Comparison of ENCODE assay signal across 8 mouse cellular contexts in genomic region chr7:45715741-45716459, GRCm38 (mm10). TPM values are rescaled to one million over a fixed set of nuclear protein-coding genes. Genes with fewer than 3 reads are reported as not detected.
DNase-seq lines count a peak whose midpoint lies in the region; ATAC-seq and TF ChIP-seq lines count a peak whose summit lies in the region.

No protein-coding gene starts in this region.

- peak overlapping the region; percentile 55; the same call in 1 of the 2 replicates for H3K27ac ChIP-seq in lung, embryonic 14.5 days (ENCODE audit: low read depth)
- H3K27ac ChIP-seq in embryonic facial prominence, embryonic 13.5 days, result peak overlapping the region; percentile 74
- peak overlapping the region; percentile 64; the same call in 1 of the 2 replicates for H3K27ac ChIP-seq in hindbrain, embryonic 12.5 days

- DNase-seq in lung, embryonic 14.5 days, result no peak
- DNase-seq in lung, adult 2 months, result no peak
- peak; percentile 61 for DNase-seq in lung, postnatal 36 days
- no peak for DNase-seq in urinary bladder, postnatal 14 days (ENCODE audit: low spot score)
- DNase-seq in adipocyte (ENCODE audit: low spot score), result no peak
- no peak for DNase-seq in gastrocnemius, postnatal 14 days

- ATAC-seq in lung, embryonic 14.5 days (ENCODE audit: insufficient read depth), result no peak
- ATAC-seq in embryonic facial prominence, embryonic 13.5 days (ENCODE audit: insufficient number of reproducible peaks, insufficient read depth, low FRiP score, low TSS enrichment, low read depth), result no peak
- no peak for ATAC-seq in hindbrain, embryonic 12.5 days (ENCODE audit: low FRiP score)

- no peaks in the 10 kb centered on the region for H3K9me3 ChIP-seq in lung, embryonic 14.5 days (ENCODE audit: low read depth, low read length)
- no peaks in the 10 kb centered on the region for H3K9me3 ChIP-seq in embryonic facial prominence, embryonic 13.5 days
- no peaks in the 10 kb centered on the region for H3K9me3 ChIP-seq in hindbrain, embryonic 12.5 days (replicated peaks)

- no peak for TF ChIP-seq POLR2A in lung, adult 2 months (IDR thresholded peaks at IDR 0.05; ENCODE audit: borderline replicate concordance, extremely low read depth, low read depth, low read length)

- peaks cover 13% of the 10 kb centered on the region; the same call in 1 of the 2 replicates for H3K4me1 ChIP-seq in lung, embryonic 14.5 days (ENCODE audit: insufficient read depth)
- H3K4me1 ChIP-seq in lung, adult 2 months (ENCODE audit: control insufficient read depth, insufficient read depth, low read length), result peaks cover 26% of the 10 kb centered on the region
- H3K4me1 ChIP-seq in embryonic facial prominence, embryonic 13.5 days, result peaks cover 45% of the 10 kb centered on the region
- peaks cover 49% of the 10 kb centered on the region for H3K4me1 ChIP-seq in hindbrain, embryonic 12.5 days

- peak overlapping the region; percentile 69 for H3K4me3 ChIP-seq in lung, embryonic 14.5 days (ENCODE audit: low read depth, low read length)
- H3K4me3 ChIP-seq in lung, adult 2 months (replicated peaks; ENCODE audit: extremely low read depth, low read depth, low read length), result no peak overlapping the region
- H3K4me3 ChIP-seq in embryonic facial prominence, embryonic 13.5 days, result peak overlapping the region; percentile 83
- peak overlapping the region; percentile 87 for H3K4me3 ChIP-seq in hindbrain, embryonic 12.5 days

- peak overlapping the region; percentile 92 for H3K4me2 ChIP-seq in lung, embryonic 14.5 days
- H3K4me2 ChIP-seq in embryonic facial prominence, embryonic 13.5 days, result peak overlapping the region; percentile 93
- peak overlapping the region; percentile 93 for H3K4me2 ChIP-seq in hindbrain, embryonic 12.5 days (replicated peaks)

- H3K27me3 ChIP-seq in lung, embryonic 14.5 days (ENCODE audit: insufficient read depth, low read length), result no peaks in the 10 kb centered on the region
- no peaks in the 10 kb centered on the region for H3K27me3 ChIP-seq in embryonic facial prominence, embryonic 13.5 days
- H3K27me3 ChIP-seq in hindbrain, embryonic 12.5 days, result no peaks in the 10 kb centered on the region

- TF ChIP-seq CTCF in lung, embryonic 14.5 days (IDR thresholded peaks at IDR 0.05; ENCODE audit: low read depth), result no peak
- TF ChIP-seq CTCF in lung, adult 2 months (IDR thresholded peaks at IDR 0.05; ENCODE audit: insufficient read depth, low read length), result no peak

- intact Hi-C loops in gastrocnemius, postnatal 14 days (cut with DNase I; ENCODE audit: low total_unique reads), result no loop called here

- peak overlapping the region; percentile 20; the same call in 1 of the 2 replicates for H3K9ac ChIP-seq in lung, embryonic 14.5 days
- H3K9ac ChIP-seq in embryonic facial prominence, embryonic 13.5 days, result peak overlapping the region; percentile 44
- peak overlapping the region; percentile 32 for H3K9ac ChIP-seq in hindbrain, embryonic 12.5 days

- peaks cover 51% of the 10 kb centered on the region for H3K36me3 ChIP-seq in lung, embryonic 14.5 days (ENCODE audit: insufficient read depth)
- H3K36me3 ChIP-seq in embryonic facial prominence, embryonic 13.5 days, result peaks cover 47% of the 10 kb centered on the region
- peaks cover 44% of the 10 kb centered on the region for H3K36me3 ChIP-seq in hindbrain, embryonic 12.5 days

- WGBS in lung, embryonic 14.5 days, result 77% methylated on average over 19 of the region's 19 CpGs
- 75% methylated on average over 19 of the region's 19 CpGs for WGBS in lung, adult 2 months
- 82% methylated on average over 19 of the region's 19 CpGs for WGBS in embryonic facial prominence, embryonic 13.5 days
- 86% methylated on average over 19 of the region's 19 CpGs for WGBS in hindbrain, embryonic 12.5 days

RNA-seq across cellular contexts. Expression of gene Rpl18, which starts 0.6 kb away (rescaled TPM):
- 1,245 and 1,303 TPM in 2 replicates for polyA plus RNA-seq in lung, embryonic 14.5 days (2014; fragmentation: Nextera tagmentation; extraction: Ambion mirVana)
- polyA plus RNA-seq in lung, adult 2 months (2012; rRNA removed), result 1,119 and 1,194 TPM in 2 replicates
- 936 and 1,128 TPM in 2 replicates for polyA plus RNA-seq in embryonic facial prominence, embryonic 13.5 days (2015; fragmentation: Nextera tagmentation; extraction: Ambion mirVana)
- 607 and 682 TPM in 2 replicates for polyA plus RNA-seq in hindbrain, embryonic 12.5 days (2016; fragmentation: Nextera tagmentation; extraction: Ambion mirVana)
- total RNA-seq in gastrocnemius, postnatal 14 days (2021), result 100 to 1,000 TPM; 607 to 662 TPM

RNA-seq across cellular contexts. Expression of gene Sphk2, which starts 1.9 kb away (rescaled TPM):
- polyA plus RNA-seq in lung, embryonic 14.5 days (2014; fragmentation: Nextera tagmentation; extraction: Ambion mirVana), result 21.9 and 23.8 TPM in 2 replicates
- polyA plus RNA-seq in lung, adult 2 months (2012; rRNA removed), result 59.7 and 62.4 TPM in 2 replicates
- polyA plus RNA-seq in embryonic facial prominence, embryonic 13.5 days (2015; fragmentation: Nextera tagmentation; extraction: Ambion mirVana), result 34.4 and 34.9 TPM in 2 replicates
- 28.7 and 30.3 TPM in 2 replicates for polyA plus RNA-seq in hindbrain, embryonic 12.5 days (2016; fragmentation: Nextera tagmentation; extraction: Ambion mirVana)
- 10 to 100 TPM; 12.0 to 13.2 TPM for total RNA-seq in gastrocnemius, postnatal 14 days (2021)

RNA-seq across cellular contexts. Expression of gene Fam83e, which starts 5.1 kb away (rescaled TPM):
- 0.92 and 1.1 TPM in 2 replicates for polyA plus RNA-seq in lung, embryonic 14.5 days (2014; fragmentation: Nextera tagmentation; extraction: Ambion mirVana)
- polyA plus RNA-seq in lung, adult 2 months (2012; rRNA removed), result 12.2 and 15.0 TPM in 2 replicates
- polyA plus RNA-seq in embryonic facial prominence, embryonic 13.5 days (2015; fragmentation: Nextera tagmentation; extraction: Ambion mirVana), result 1.4 and 1.5 TPM in 2 replicates
- 0.89 and 1.0 TPM in 2 replicates for polyA plus RNA-seq in hindbrain, embryonic 12.5 days (2016; fragmentation: Nextera tagmentation; extraction: Ambion mirVana)
- under 1 TPM; 0.16 TPM for total RNA-seq in gastrocnemius, postnatal 14 days (2021)

RNA-seq across cellular contexts. Expression of gene Spaca4, which starts 9.7 kb away (rescaled TPM):
- polyA plus RNA-seq in lung, embryonic 14.5 days (2014; fragmentation: Nextera tagmentation; extraction: Ambion mirVana), result not detected in 2 replicates
- polyA plus RNA-seq in lung, adult 2 months (2012; rRNA removed), result not detected in 2 replicates
- not detected in 2 replicates for polyA plus RNA-seq in embryonic facial prominence, embryonic 13.5 days (2015; fragmentation: Nextera tagmentation; extraction: Ambion mirVana)
- not detected in 2 replicates for polyA plus RNA-seq in hindbrain, embryonic 12.5 days (2016; fragmentation: Nextera tagmentation; extraction: Ambion mirVana)
- not detected for total RNA-seq in gastrocnemius, postnatal 14 days (2021)

RNA-seq across cellular contexts. Expression of gene Dbp, which starts 11.0 kb away (rescaled TPM):
- polyA plus RNA-seq in lung, embryonic 14.5 days (2014; fragmentation: Nextera tagmentation; extraction: Ambion mirVana), result 2.1 TPM in 2 replicates
- polyA plus RNA-seq in lung, adult 2 months (2012; rRNA removed), result 43.1 and 133 TPM in 2 replicates
- 7.8 and 10.2 TPM in 2 replicates for polyA plus RNA-seq in embryonic facial prominence, embryonic 13.5 days (2015; fragmentation: Nextera tagmentation; extraction: Ambion mirVana)
- 4.2 and 5.3 TPM in 2 replicates for polyA plus RNA-seq in hindbrain, embryonic 12.5 days (2016; fragmentation: Nextera tagmentation; extraction: Ambion mirVana)
- total RNA-seq in gastrocnemius, postnatal 14 days (2021), result 10 to 100 TPM; 20.6 to 32.8 TPM
